Mouse (Mus musculus) liver, embryonic 14.5 days (tissue): Measurements from ENCODE around the gene Hipk2. TPM values are rescaled to one million over a fixed set of nuclear protein-coding genes. Genes with fewer than 3 reads are reported as not detected.

ENCODE experiments used
- ATAC-seq: fragments of 200-750 bp; cut with Nextera tagmentation; 2 replicates; pipeline ENCODE4 v1.8.0; 2017; ENCODE audit warnings: moderate number of reproducible peaks, mild to moderate bottlenecking, moderate library complexity; ENCODE audit not compliant: insufficient read depth
- DNase-seq, 3 experiments: peaks; one replicate each; pipeline ENCODE4 v3.0.0-alpha.2; 2012 to 2013; ENCODE audit warnings: low read depth in 3 of 3, low spot score in 3 of 3
- H3K27ac ChIP-seq: fragments of 300-500 bp; sonication (generic); 2 replicates; pipeline ENCODE4 v1.5.1; 2014; ENCODE audit warnings: moderate library complexity, mild to moderate bottlenecking, control low read depth, inconsistent platforms
- H3K27me3 ChIP-seq: fragments of 300-500 bp; sonication (generic); 2 replicates; pipeline ENCODE4 v1.6.1; 2014; ENCODE audit warnings: mild to moderate bottlenecking, low read length, moderate library complexity; ENCODE audit not compliant: control insufficient read depth, insufficient read depth
- H3K36me3 ChIP-seq: fragments of 300-500 bp; sonication (generic); replicated peaks from 2 replicates; pipeline ENCODE4 v1.6.1; 2014; ENCODE audit warnings: low read depth; ENCODE audit not compliant: control insufficient read depth, insufficient read depth
- H3K4me1 ChIP-seq, 2 experiments: fragments of 200-500 bp in 1 of 2; fragments of 300-500 bp in 1 of 2; sonication (generic) in 1 of 2; replicated peaks; 2 replicates each; pipeline ENCODE4 v1.6.1; 2012 to 2014; ENCODE audit warnings: antibody characterized with exemption in 1 of 2, inconsistent platforms in 1 of 2, low read length in 1 of 2; ENCODE audit not compliant: control insufficient read depth in 2 of 2, insufficient read depth in 2 of 2
- H3K4me2 ChIP-seq: fragments of 300-500 bp; sonication (generic); 2 replicates; pipeline ENCODE4 v1.6.1; 2014; ENCODE audit warnings: low read depth, mild to moderate bottlenecking, control low read depth, moderate library complexity
- H3K4me3 ChIP-seq, 2 experiments: fragments of 200-500 bp in 1 of 2; fragments of 300-500 bp in 1 of 2; sonication (generic) in 1 of 2; 2 replicates each; pipeline ENCODE4 v1.5.1; 2012 to 2014; ENCODE audit warnings: low read depth in 2 of 2, low read length in 2 of 2, mild to moderate bottlenecking in 2 of 2, control low read depth in 1 of 2, inconsistent platforms in 1 of 2, moderate library complexity in 1 of 2; ENCODE audit not compliant: insufficient read depth in 1 of 2
- H3K9ac ChIP-seq: fragments of 300-500 bp; sonication (generic); replicated peaks from 2 replicates; pipeline ENCODE4 v1.6.1; 2014; ENCODE audit warnings: mild to moderate bottlenecking, control low read depth, moderate library complexity
- H3K9me3 ChIP-seq: fragments of 300-500 bp; sonication (generic); 2 replicates; pipeline ENCODE4 v1.6.1; 2016; ENCODE audit warnings: low read length, mixed read lengths; ENCODE audit not compliant: control insufficient read depth
- CTCF ChIP-seq: IDR thresholded peaks from 2 replicates; pipeline ENCODE4 v1.5.1; 2016; ENCODE audit warnings: antibody characterized with exemption, low read depth, control low read depth
- EP300 ChIP-seq: IDR thresholded peaks from 2 replicates; pipeline ENCODE4 v1.6.1; 2016; ENCODE audit warnings: antibody characterized with exemption, low read depth
- WGBS: fragments of 180-500 bp; shearing (Covaris S2); extraction: QIAGEN DNeasy Blood & Tissue Kit; methylation state at CpG from one replicate; pipeline ENCODE4 v1.1.7; 2014; ENCODE audit not compliant: insufficient replicate concordance; 5-methylcytosine and 5-hydroxymethylcytosine counted together
- polyA plus RNA-seq, 2 experiments: library from polyadenylated mRNA; depleted of rRNA in 1 of 2; stranded (reverse) in 1 of 2; unstranded in 1 of 2; fragments of >200 nt; fragmentation: Nextera tagmentation in 1 of 2; extraction: Ambion mirVana in 1 of 2; gene quantifications; 2 replicates each; pipeline versions ENCODE4 v1.2.1 to v1.2.3; 2012 to 2014

Gene Hipk2
- polyA plus RNA-seq, 2 experiments = 10.7 to 13.0 TPM

GRCm38 (mm10) chr6:38692556-38692955 is 183.4 kb downstream of the Hipk2 start:
- DNase-seq (no peak), ATAC-seq (no peak)
- Histone ChIP-seq H3K36me3 (peaks cover 56% of the 10 kb centered on the region), H3K4me3 (no peak overlapping the region), H3K9ac (no peak overlapping the region), H3K4me2 (no peak overlapping the region), H3K27ac (no peak overlapping the region), H3K9me3 (no peaks in the 10 kb centered on the region), H3K27me3 (no peaks in the 10 kb centered on the region), H3K4me1 (no peaks in the 10 kb centered on the region)
- 81% methylated on average over 6 of the region's 6 CpGs for WGBS
- TF ChIP-seq EP300 = no peak
- TF ChIP-seq CTCF = no peak

GRCm38 (mm10) chr6:38691052-38691451 is 184.9 kb downstream of the Hipk2 start:
- WGBS = 87% methylated on average over 5 of the region's 5 CpGs
- no peak for ATAC-seq
- peaks cover 43% of the 10 kb centered on the region for H3K36me3 ChIP-seq

GRCm38 (mm10) chr6:38690615-38691014 is 185.3 kb downstream of the Hipk2 start:
- no peak overlapping the region for H3K9ac ChIP-seq
- peaks cover 39% of the 10 kb centered on the region for H3K36me3 ChIP-seq
- no peaks in the 10 kb centered on the region for H3K4me1 ChIP-seq
- no peak for TF ChIP-seq CTCF
- no peak for TF ChIP-seq EP300
- no peak overlapping the region for H3K27ac ChIP-seq
- H3K4me3 ChIP-seq = no peak overlapping the region
- H3K27me3 ChIP-seq = no peaks in the 10 kb centered on the region
- H3K4me2 ChIP-seq = no peak overlapping the region
- no peak for ATAC-seq
- DNase-seq = no peak
- 72% methylated on average over 4 of the region's 4 CpGs for WGBS
- H3K9me3 ChIP-seq = no peaks in the 10 kb centered on the region

More at GRCm38 (mm10) chr6:38691052-38691451, 184.9 kb downstream of the Hipk2 start:
- DNase-seq = no peak
- Histone ChIP-seq H3K9ac (no peak overlapping the region), H3K27ac (no peak overlapping the region), H3K4me1 (no peaks in the 10 kb centered on the region), H3K9me3 (no peaks in the 10 kb centered on the region), H3K27me3 (no peaks in the 10 kb centered on the region), H3K4me2 (no peak overlapping the region), H3K4me3 (no peak overlapping the region)
- TF ChIP-seq EP300 (no peak), CTCF (no peak)

GRCm38 (mm10) chr6:38688841-38689240 is 187.1 kb downstream of the Hipk2 start:
- TF ChIP-seq CTCF (no peak), EP300 (no peak)
- Histone ChIP-seq H3K36me3 (peaks cover 25% of the 10 kb centered on the region), H3K27me3 (no peaks in the 10 kb centered on the region), H3K4me1 (no peaks in the 10 kb centered on the region), H3K4me3 (no peak overlapping the region), H3K9me3 (no peaks in the 10 kb centered on the region), H3K9ac (no peak overlapping the region), H3K27ac (no peak overlapping the region), H3K4me2 (no peak overlapping the region)
- WGBS = 92% methylated on average over 10 of the region's 10 CpGs
- ATAC-seq (no peak), DNase-seq (no peak)

GRCm38 (mm10) chr6:38687216-38687615 is 188.7 kb downstream of the Hipk2 start:
- Histone ChIP-seq H3K27me3 (no peaks in the 10 kb centered on the region), H3K4me1 (no peaks in the 10 kb centered on the region), H3K9me3 (no peaks in the 10 kb centered on the region), H3K9ac (no peak overlapping the region), H3K4me3 (no peak overlapping the region), H3K4me2 (no peak overlapping the region), H3K36me3 (peaks cover 12% of the 10 kb centered on the region; the same call in 1 of the 2 replicates), H3K27ac (no peak overlapping the region)
- TF ChIP-seq CTCF (peak; percentile 73), EP300 (no peak)
- no peak for ATAC-seq
- DNase-seq = no peak
- WGBS = 63% methylated on average over 11 of the region's 11 CpGs

- DNase-seq (no peak), ATAC-seq (no peak)
- Histone ChIP-seq H3K27ac (no peak overlapping the region), H3K27me3 (no peaks in the 10 kb centered on the region), H3K4me3 (no peak overlapping the region), H3K9me3 (no peaks in the 10 kb centered on the region), H3K4me1 (no peaks in the 10 kb centered on the region), H3K4me2 (no peak overlapping the region), H3K9ac (no peak overlapping the region), H3K36me3 (no peaks in the 10 kb centered on the region)
- no peak for TF ChIP-seq EP300
- no peak for TF ChIP-seq CTCF
- 57% methylated on average over 2 of the region's 2 CpGs for WGBS
Observed at GRCm38 (mm10) chr6:38682532-38682931, 193.4 kb downstream of the Hipk2 start.
